Mouse (Mus musculus): ENCODE measurements around the gene Gng13.
A peak's percentile ranks its signal among the peaks of the same experiment; 100 is the strongest.

Gene Gng13

DNA sequence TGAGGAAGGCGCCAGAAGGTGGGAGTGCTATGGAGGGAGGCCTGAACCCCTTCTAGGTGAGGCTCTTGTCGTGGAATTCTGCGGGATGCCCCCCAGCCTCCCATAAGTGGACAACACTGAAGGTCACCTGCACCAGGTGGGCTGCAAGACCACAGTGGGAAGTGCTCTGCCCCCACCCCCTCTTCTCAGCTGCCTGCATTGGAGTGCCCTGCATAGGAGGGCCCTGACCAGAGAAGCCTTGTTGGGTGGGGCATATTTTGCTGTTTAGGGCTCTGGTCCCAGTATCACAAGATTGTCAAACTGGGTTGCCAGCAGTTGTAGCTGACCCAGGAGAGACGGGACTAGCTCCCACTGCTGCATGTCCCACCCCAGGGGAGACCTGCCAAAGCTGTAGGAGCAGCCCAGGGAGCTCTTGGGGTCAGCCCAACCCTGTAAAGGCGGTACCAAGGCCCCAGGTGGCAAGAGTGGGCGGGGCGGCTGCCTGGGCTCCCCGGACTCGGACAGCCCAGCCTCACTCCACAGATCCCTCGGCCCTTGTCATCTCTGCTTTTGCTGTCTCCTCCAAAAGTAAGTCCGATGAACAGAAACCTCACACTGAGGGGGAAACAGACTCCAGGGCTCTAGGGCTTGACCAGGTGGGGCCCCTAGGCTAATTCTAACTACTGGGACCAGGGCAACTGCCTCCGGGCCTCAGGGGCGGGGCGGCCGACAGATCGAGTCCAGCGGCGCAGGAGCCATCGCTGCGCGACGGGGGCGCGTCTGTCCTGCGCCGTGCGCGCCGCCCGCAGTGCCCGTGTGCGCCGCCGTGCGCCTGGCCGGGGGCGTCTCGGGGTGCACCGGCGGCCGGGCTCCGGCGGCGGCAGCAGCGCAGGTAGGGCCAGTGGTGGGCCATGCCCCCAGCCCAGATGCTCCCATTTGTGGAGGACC is at the start of gene Gng13:
TSS of gene Gng13 (plus strand) at position 461 of the 927 bp plus-strand sequence.
- DNase-seq (ENCODE audit: low spot score): no peak

DNA sequence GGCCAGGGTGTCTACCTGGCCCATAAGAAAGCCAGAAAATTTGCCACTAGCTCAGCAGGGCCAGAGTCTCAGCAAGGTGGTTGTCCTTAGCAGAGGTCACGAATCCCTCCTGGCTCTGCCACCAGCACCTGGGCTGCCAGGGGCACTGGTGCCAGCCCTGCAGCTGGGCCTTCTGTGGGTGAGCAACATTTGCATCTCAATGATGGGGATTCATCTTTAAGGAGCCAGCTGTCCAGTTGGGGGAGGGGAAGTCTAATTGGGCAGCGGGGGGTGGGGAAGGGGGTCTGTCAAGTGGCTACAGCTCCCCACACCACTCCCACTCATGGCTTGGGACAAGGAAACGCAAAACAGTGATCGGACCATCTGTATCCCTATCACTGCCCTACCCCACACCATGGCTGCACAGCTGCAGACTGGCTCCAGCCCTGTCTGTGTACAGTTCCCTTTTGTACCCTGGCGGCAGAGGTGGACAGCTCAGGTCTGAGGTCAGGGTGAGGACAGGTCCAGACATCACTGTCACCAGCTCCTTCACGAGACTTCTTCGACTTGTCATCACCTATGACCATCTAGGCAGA is 48.4 kb upstream of the Gng13 start:
- no peak for DNase-seq (ENCODE audit: low spot score)

GRCm38 (mm10) chr17:25672982-25673381 is 44.0 kb upstream of the Gng13 start:
- no peak for DNase-seq (ENCODE audit: low spot score)

- DNase-seq (ENCODE audit: low spot score): no peak
Observed at GRCm38 (mm10) chr17:25677969-25678368, 39.0 kb upstream of the Gng13 start.

- no peak for DNase-seq (ENCODE audit: low spot score)
Observed at GRCm38 (mm10) chr17:25679818-25680217, 37.2 kb upstream of the Gng13 start.

DNA sequence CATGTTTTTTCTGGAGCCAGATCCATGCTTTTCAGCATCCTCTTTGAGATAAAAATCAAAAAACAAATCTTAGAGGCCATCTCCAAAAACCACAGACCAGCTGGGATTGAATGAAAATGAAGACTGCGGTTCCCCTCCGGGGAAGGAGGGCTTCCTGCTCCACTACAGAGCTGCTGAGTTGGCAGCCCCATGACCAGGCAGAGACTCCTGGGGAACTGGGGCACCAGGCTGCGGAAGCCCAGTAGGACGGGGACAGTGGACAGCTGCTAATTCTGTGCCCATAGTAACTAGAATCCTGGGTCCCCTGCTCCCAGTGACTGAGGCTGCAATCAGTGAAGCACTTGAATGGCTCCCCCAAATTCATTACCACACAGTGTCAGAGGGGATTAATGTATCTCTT is 35.3 kb upstream of the Gng13 start:
- DNase-seq (ENCODE audit: low spot score): no peak

- no peak for DNase-seq (ENCODE audit: low spot score)
Observed at GRCm38 (mm10) chr17:25686323-25686722, 30.6 kb upstream of the Gng13 start.

DNA sequence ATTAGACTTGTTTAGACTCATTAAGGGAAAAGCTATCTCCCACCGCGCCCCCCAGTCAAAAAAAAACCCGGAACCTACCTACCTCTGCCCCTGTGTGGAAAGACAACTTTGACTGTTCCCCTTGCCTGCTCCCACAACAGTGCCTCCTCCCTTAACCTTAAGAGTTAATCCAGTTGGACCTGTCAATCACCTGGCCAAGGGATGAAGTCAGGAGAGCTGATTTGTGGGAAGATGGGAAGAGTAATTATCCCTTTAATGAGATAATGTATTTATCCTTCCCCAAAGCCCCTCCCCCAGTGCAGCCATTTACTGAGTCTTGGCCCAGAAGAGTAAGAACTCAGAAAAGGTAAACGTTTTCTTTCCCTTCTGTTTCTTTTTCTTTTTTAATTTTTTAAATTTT is 28.0 kb upstream of the Gng13 start:
- no peak for DNase-seq (ENCODE audit: low spot score)

DNA sequence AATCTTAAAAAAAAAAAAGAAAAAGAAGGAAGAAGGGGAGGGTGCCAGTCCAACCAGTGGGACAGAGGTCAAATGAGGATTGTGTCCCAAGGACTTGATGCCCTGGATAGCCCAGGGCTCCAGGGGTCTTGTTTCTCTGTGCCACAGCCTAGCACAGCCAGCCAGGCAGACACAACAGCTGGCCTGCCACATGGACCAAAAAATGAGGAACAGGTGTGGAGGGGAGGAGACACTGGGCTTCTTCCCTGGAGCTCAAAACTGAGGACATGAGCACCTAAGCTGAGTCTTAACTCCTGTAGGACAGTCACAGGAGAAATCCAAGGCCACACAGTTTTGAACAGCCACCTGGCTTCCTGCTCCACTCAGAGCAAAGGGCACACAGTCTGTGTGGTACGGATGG is 20.7 kb upstream of the Gng13 start:
- no peak for DNase-seq (ENCODE audit: low spot score)

DNA sequence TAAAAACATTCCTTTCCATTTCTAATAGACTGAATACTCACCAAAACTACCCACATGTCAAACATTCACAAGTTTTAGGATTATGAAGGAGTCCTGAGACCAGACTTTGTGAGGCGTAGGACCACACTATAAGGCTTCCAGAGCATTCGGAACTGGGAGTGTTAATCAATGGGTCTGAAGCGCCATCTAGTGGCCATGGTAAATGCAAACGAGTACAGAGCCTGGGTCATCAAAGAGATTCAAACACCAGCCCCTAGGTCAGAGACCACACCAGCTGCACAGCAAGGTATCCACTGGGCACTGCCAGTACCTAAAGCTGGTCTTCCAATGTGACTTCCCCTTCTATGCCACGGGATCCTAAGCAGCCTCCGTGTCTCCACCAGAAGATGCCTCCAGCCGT is 18.5 kb upstream of the Gng13 start:
- peak; percentile 67 for DNase-seq (ENCODE audit: low spot score)

DNA sequence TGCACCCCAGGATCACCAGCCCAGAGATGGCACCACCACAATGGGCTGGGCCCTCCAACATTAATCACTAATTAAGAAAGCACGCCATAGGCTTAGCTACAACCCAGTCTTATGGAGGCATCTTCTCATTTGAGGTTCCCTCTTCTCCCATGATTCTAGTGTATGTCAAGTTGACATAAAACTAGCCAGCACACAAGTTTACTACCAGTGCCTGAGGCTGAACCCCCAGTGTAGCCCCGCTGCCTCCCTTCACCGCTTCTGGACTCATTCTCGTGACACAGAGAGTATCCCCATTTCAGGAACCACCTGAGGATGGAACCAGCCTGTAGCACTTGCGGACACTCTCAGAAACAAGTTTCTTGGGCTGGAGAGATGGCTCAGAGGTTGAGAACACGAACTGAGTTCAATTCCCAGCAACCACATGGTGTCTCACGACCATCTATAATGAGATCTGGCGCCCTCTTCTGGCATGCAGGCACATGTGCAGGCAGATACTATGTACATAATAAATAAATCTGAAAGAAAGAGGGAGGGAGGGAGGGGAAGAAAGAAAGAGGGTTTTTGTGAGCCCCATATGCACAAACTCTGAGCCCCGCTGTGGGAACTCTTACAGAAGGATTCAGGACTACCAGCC is 16.0 kb upstream of the Gng13 start:
- DNase-seq (ENCODE audit: low spot score): no peak

- DNase-seq (ENCODE audit: low spot score): no peak
Observed at GRCm38 (mm10) chr17:25709994-25710393, 7.0 kb upstream of the Gng13 start.

GRCm38 (mm10) chr17:25711136-25711535 is 5.8 kb upstream of the Gng13 start:
- DNase-seq (ENCODE audit: low spot score): no peak

- no peak for DNase-seq (ENCODE audit: low spot score)
Observed at GRCm38 (mm10) chr17:25715627-25716026, 1.3 kb upstream of the Gng13 start.

GRCm38 (mm10) chr17:25716130-25716529 is 841 bp upstream of the Gng13 start:
- DNase-seq (ENCODE audit: low spot score): no peak

DNA sequence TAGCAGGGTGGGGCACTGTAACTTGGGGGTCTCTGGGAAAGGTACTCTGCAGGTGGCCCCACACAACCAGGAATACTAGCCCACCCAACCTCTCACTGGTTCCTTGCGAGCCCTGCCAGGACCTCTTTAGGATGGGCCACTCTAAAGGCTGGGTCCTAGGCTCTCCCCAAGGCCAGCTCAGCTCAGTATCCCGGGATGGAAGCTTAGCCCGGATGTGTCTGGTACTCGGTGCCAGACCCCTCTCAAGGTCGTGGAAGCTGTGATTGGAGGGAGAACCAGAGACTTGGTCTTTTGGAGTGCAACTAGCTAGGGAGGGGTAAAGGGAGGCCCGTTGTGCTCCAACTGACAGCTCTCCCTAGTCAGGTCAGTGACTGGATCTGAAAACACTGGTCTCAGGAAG is 720 bp downstream of the Gng13 start:
- no peak for DNase-seq (ENCODE audit: low spot score)

- DNase-seq (ENCODE audit: low spot score): no peak
Observed at GRCm38 (mm10) chr17:25721476-25721875, 4.5 kb downstream of the Gng13 start.

GRCm38 (mm10) chr17:25723470-25723869 is 6.5 kb downstream of the Gng13 start:
- no peak for DNase-seq (ENCODE audit: low spot score)

DNA sequence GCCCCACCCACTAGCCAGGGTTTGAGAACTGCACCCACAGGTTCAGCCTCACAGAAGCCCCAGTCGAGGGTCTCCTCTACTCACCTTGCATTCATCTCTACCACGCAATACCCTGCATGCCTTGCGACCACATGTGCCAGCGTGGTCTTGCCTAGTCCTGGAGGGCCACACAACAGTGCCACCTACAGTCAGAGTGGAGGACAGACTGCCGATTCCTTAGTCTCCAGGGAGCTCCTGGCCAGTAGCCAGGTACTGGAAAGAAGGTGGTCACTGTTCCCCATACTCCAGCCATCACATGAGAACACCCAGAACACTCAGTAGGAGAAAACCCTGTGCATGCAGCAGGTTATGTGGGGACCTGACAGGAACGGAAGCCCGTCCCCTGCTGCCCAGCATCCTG is 6.9 kb downstream of the Gng13 start:
- DNase-seq (ENCODE audit: low spot score): no peak

- no peak for DNase-seq (ENCODE audit: low spot score)
Observed at GRCm38 (mm10) chr17:25725264-25725663, 8.3 kb downstream of the Gng13 start.

DNA sequence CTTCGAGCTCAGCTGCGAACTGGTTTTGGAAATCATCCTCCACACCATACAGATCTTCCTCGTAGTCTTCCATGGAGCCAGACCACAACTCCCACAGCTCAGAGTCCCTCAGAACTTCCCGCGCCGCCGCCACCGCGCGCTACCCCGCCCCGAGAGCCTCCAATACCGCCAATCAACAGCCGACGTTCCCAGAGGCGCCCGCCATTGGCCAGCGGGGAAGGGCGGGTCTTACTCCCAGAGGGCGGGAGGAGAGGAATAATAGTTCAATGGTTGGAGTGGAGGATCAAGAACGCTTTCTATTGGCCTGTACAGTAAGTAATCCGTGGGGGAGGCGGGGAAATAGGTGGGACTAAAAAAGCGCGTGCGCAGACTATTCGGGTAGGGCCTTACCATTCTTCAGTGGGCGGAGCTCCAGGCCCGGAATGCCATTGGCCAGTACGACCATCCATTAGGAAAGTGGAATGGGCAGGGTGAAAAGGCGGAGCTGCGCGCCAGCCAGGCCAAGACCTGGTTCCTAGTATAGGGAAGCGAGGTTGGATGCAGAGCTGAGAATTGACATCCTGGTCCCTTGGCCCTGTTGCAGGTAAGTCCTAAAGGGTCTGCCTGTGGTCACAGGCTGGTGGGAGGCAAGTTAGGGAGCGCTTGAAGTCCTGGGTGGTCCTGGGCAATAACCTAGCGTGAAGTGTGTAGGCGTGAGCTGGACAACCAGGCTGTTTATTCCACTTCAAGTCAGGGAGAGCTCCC is 10.5 kb downstream of the Gng13 start, which contains the start of the genes Chtf18 and Rpusd1:
TSS of gene Chtf18 (minus strand) at position 155 of the 744 bp plus-strand sequence.
TSS of gene Rpusd1 (plus strand) at position 406 of the 744 bp plus-strand sequence.
- peak; percentile 97 for DNase-seq (ENCODE audit: low spot score)

DNA sequence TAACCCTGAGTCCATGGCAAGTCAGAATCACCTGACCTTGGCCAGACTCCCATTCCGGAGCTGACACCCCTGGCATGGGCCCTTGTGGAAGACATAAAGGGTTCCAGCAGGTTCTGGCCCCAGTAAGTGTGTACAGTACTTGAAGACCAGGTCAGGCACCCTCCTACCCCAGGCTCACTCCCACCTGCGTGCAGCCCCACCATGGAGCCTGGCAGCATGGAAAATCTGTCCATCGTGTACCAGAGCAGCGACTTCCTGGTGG is 11.0 kb downstream of the Gng13 start:
- no peak for DNase-seq (ENCODE audit: low spot score)

Measured in urinary bladder, postnatal 25 days (tissue).